Mouse (Mus musculus) mouse trophoblast stem cell (cell line): Measurements from ENCODE around the gene Gm5431.
"Not testable (repeated sequence)": the region's sequence is repeated elsewhere in the genome, so short reads cannot be mapped to it uniquely, and the experiment has no call there.

Experiments
- in situ Hi-C, 2 experiments: fragments of 300-500 bp; cut with MseI, MboI; formaldehyde crosslinking; loops; 2 replicates in 1 of 2; 3 replicates in 1 of 2; pipeline ENCODE4 v1.15.1; 2025

Gm5431 gene

DNA sequence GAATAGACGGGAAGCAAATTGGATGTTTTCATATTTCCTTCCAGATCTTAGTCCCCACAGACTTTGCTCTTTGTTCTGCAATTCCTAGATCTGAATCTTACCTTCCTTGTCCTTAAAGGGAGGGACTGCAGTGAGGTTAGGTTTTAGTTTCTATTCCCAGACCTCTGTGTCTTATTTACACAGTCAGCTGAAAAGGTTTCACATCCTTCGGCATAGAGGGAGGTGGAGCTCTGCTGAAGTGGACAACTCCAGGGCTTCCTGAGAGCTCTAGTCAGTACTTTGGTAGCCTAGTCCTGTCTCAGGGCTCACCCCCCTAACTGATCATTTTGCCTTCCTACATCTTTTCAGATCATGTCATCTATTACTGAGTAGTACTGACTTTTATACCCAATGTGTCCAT, at the start of gene Gm5431:
TSS of gene Gm5431 (minus strand) at position 194 of the 400 bp plus-strand sequence.
- in situ Hi-C loops, result no loop called here

DNA sequence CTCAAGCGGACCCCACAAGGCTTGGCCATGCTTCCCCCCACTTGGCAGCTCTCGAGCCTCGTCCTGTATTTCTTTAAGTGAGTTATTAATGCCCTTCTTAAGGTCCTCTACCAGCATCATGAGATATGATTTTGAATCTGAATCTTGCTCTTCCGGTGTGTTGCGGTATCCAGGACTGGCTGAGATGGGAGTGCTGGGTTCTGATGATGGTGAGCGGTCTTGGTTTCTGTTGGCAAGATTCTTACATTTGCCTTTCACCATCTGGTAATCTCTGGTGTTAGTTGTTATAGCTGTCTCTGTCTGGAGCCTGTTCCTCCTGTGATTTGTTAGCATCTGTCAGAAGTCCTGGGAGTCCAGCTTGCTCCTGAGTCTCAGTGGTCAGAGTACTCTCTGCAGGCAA, 44.1 kb upstream of the Gm5431 start, which contains the start of gene Psme2b:
TSS of gene Psme2b (minus strand) at position 101 of the 400 bp plus-strand sequence.
- in situ Hi-C loops, result not testable (repeated sequence)

DNA sequence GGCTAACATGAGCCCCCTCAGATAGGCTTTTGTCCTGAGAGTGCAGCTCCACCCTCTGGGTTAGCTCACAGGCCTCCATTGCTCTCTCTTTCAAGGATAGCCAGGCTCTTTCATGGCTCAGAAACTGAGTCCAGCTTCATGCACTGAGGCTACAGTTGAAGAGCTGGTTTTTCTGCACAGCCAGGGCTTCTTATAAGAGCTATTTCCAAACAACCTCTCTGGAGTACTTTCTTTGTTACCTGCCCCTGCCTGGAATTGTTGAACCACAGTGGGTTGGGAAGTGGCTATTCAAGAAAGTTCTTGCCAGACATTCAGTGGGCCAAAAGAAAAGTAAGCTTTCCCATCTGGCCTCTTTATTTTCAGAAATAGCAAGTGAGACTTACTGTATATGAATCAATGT, 37.3 kb upstream of the Gm5431 start:
- in situ Hi-C loops, result not testable (repeated sequence)

GRCm38 (mm10) chr11:48935291-48935690, 33.3 kb upstream of the Gm5431 start:
- in situ Hi-C loops, result not testable (repeated sequence)

DNA sequence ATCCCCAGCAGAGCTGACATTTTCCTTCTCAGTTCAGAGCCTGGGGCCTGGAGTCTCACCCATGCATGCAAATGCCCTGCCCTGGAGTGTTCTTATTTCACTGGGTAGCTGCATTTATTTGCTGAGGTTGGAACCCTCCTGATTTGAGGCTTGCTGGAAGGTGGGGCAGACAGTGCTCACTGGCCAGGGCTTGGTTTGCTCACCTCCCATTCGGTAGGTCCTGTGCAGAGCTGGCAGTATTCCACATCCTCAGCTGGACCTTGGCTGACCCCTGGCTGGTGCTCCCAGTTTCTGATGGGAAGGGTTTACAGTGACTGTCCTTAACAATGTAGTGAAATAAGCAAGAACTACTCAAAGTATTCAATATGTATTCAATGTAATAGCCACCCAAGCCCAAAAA, 31.9 kb upstream of the Gm5431 start:
- in situ Hi-C loops, result not testable (repeated sequence)

DNA sequence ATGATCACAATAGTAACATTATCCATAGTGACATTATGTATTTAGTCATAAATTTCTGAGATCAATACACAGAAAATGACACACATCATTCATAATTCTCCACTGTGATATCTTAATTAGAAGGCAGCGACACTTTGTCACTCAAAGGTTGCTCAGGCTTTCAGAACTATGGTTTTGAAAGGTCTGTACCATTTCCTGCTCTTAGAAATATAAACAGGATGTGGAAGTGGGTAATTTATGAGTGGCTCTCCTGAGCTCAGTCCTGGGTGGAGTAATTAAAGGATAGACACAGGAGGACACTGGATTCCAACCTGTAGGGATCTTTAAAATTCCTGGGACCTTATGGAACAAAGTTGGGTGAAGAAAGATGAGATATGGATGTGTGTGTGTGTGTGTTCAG, 31.4 kb upstream of the Gm5431 start:
- in situ Hi-C loops, result not testable (repeated sequence)

DNA sequence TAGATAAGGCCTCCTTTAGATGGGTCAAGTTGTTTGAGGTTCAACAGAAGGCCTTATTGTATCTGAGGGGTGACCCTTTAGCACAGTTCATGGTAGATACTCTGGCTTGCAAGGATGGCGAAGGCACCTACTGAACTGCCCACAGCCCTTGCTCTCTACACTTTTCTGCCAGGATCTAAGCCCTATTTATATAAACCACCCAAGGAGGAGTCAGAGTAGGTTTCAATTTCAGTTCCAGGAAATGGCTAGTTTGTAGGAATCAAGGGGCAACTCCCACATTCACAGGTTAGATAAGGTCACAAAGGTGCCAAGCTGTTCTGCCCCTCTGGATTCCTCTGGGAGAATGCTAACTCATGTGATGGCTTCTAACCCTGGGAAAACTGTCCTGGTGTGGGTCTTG, 26.1 kb upstream of the Gm5431 start:
- in situ Hi-C loops, result loop anchor here in 1 of 2 experiments (10.0 kb wide), 1 partner anchor 67 kb away; the partner anchor contains the start of genes Gm12185 and Tgtp1

DNA sequence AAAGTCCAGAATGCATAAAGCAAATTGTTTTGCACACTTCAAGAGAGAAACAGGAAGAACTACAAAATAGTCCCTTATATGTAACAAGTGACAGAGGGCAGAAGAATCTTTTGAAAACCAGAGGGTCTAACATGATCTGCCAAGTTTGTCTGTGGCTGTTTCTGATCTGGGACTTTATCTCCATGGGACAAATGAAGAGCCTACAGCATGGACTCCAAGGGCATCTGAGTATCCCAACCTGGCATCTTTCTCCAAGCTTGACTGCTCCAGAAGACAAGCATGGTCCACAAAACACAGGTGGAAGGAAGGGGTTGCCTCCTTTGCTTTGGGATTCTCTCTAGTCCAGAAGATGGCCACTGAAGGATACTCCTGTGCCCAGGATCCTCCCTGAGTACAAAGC, 24.4 kb upstream of the Gm5431 start:
- in situ Hi-C loops, result loop anchor here in 1 of 2 experiments (10.0 kb wide), 1 partner anchor 68 kb away; the partner anchor contains the start of genes Gm12185 and Tgtp1

GRCm38 (mm10) chr11:48923818-48924217, 21.8 kb upstream of the Gm5431 start:
- in situ Hi-C loops, result loop anchor here in 1 of 2 experiments (10.0 kb wide), 1 partner anchor 71 kb away; the partner anchor contains the start of genes Gm12185 and Tgtp1

DNA sequence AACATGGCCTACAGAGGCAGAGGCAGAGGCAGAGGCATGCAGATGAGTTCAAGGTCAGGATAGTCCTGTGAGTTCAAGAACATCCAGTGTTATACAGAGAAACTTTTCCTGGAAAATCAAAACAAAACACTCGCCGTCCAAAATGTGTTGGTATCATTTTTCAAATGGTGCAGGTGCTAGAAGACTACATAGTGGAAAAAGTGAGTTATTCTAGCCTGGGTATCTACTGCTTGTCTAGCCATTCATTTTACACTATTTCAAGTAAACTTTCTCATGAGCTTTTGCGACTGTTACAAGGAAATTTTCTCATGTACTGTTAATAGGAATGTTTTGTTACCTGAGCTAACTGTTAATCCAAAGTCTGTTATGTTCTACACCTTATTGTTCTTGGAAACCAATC, 16.4 kb upstream of the Gm5431 start:
- in situ Hi-C loops, result loop anchor here in 1 of 2 experiments (10.0 kb wide), 1 partner anchor 156 kb away; the partner anchor contains the start of gene Ifi47

- in situ Hi-C loops, result loop anchor here in 1 of 2 experiments (10.0 kb wide), 1 partner anchor 161 kb away; the partner anchor contains the start of gene Ifi47
These were observed 11.6 kb upstream of the Gm5431 start for GRCm38 (mm10) chr11:48913611-48914010.

- in situ Hi-C loops, result no loop called here
These were observed 6.4 kb upstream of the Gm5431 start for GRCm38 (mm10) chr11:48908459-48908858.

DNA sequence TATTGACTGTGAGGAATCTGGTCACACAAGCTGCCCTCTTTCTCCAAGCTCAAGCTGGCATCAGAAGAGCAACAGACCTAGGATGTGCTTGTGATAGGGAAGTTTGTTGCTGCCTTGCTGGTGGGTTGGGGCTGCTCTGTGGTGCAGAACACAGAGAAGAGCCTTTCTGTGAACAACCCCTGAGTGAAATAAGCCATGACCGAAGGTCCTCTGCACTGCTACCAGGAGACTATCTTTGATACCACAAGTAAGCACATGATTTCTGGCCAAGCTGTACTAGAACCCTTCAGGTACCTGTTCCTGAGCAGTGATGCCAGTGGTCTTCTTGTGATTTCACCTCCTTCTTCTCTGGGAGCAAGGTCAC, 465 bp downstream of the Gm5431 start:
- in situ Hi-C loops, result not testable (repeated sequence)

- in situ Hi-C loops, result not testable (repeated sequence)
These were observed 1.1 kb downstream of the Gm5431 start for GRCm38 (mm10) chr11:48900654-48901566.

- in situ Hi-C loops, result no loop called here
These were observed 3.1 kb downstream of the Gm5431 start for GRCm38 (mm10) chr11:48898812-48899431.

GRCm38 (mm10) chr11:48876680-48877079, 25.3 kb downstream of the Gm5431 start:
- in situ Hi-C loops, result loop anchor here (5.0 to 10.0 kb wide), 4 partner anchors 118 to 388 kb away; partner anchors contain the start of genes Gm12185 (in 2 of the 2) and Tgtp1 (in 2 of the 2)

GRCm38 (mm10) chr11:48875343-48875837, 26.6 kb downstream of the Gm5431 start:
- in situ Hi-C loops, result loop anchor here (5.0 to 10.0 kb wide), 4 partner anchors 119 to 389 kb away; partner anchors contain the start of genes Gm12185 (in 2 of the 2) and Tgtp1 (in 2 of the 2)

DNA sequence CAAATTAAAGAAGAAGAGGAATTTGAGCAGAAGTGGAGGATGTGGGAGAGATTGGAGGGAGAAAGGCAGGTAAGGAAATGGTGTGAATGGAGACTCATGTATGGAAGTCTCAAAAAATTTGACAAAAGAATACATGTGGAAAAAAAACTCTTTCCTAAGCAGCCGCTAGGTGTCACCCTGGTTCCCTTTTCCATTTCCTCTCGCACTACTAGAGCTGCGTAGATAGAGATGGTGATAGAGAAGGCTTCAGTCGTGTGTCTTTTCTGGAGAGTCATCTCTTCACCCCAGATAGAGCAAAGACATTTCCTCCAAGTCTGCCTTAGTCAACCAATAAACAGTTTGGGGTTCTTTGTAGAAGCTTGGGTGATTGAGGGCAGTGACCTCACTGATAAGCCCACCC, 27.5 kb downstream of the Gm5431 start:
- in situ Hi-C loops, result loop anchor here (5.0 to 10.0 kb wide), 4 partner anchors 120 to 390 kb away; partner anchors contain the start of genes Gm12185 (in 2 of the 2) and Tgtp1 (in 2 of the 2)

GRCm38 (mm10) chr11:48873591-48874290, 28.3 kb downstream of the Gm5431 start:
- in situ Hi-C loops, result loop anchor here (5.0 to 10.0 kb wide), 4 partner anchors 121 to 391 kb away; partner anchors contain the start of genes Gm12185 (in 2 of the 2) and Tgtp1 (in 2 of the 2)

DNA sequence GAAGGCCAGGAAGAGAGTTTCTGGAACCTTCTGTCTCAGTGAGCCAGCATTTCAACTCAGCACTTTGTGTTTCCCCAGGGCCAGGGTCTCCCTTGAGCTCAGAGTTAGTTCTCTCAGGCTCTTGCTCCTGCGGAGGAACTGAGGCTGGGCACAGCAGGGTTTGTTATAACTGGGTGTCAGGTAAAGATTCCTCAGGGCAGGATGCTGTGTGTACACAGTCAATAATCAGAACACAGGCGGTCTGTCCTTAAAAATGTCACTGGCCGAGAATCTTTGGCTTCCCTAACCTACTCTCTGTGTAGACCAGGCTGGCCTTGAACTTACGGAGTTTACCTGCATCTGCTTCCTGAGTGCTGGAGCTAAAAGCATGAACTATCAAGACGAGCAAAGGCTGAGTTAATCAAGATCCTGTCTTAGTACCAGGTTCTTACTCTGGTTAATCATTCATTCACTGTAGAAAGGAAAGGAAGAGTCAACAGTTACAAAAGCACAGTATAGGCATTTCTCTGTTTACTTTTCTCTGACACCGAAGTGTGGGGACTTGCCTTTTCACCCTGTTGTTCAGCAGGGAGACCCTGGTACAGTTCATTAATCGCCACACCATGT, 29.2 kb downstream of the Gm5431 start:
- in situ Hi-C loops, result loop anchor here (5.0 to 10.0 kb wide), 4 partner anchors 122 to 392 kb away; partner anchors contain the start of genes Gm12185 (in 2 of the 2) and Tgtp1 (in 2 of the 2)
